Comparison of ENCODE assay signal across 24 mouse cellular contexts in the genomic region with DNA sequence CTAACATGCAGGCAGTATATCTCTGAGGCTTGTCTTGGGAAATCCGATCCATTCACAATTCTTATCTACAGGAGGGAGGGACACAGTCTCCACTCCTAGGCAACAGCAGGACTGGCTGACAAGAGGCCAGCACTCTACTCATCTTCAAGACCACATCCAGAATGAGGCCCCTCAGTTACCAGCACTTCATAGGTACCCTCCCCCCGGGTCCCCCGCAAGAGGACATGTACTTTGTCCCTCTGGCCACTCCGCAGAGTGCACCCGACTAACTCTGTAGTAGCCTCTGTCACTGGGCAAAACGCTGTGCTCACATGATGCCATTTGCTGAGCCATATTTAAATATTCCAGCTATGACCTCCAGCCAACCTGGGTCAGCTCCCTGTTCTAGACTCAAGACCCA. TPM values are rescaled to one million over a fixed set of nuclear protein-coding genes. Genes with fewer than 3 reads are reported as not detected.
A peak's percentile ranks its signal among the peaks of the same experiment; 100 is the strongest.
DNase-seq lines count a peak whose midpoint lies in the region; ATAC-seq and TF ChIP-seq lines count a peak whose summit lies in the region.
"Had no signal": no experiment of that assay in that cellular context is flagged by ENCODE, and none has a peak within 500 bp of the region (broad histone marks: within the 10 kb centered on the region; RNA-seq: fewer than 3 reads in every experiment).

No protein-coding gene starts in this region.

- no peaks in the 10 kb centered on the region for H3K9me3 ChIP-seq in heart, embryonic 11.5 days (replicated peaks; ENCODE audit: control insufficient read depth, low read length)
- H3K9me3 ChIP-seq in heart, embryonic 14.5 days (ENCODE audit: control insufficient read depth, low read length), result no peaks in the 10 kb centered on the region
- H3K9me3 ChIP-seq in midbrain, embryonic 11.5 days (ENCODE audit: control insufficient read depth, low read length), result no peaks in the 10 kb centered on the region
- no peaks in the 10 kb centered on the region for H3K9me3 ChIP-seq in midbrain, embryonic 13.5 days
- H3K9me3 ChIP-seq: embryonic facial prominence, embryonic 12.5 days; embryonic facial prominence, embryonic 15.5 days; hindbrain, embryonic 10.5 days; hindbrain, embryonic 13.5 days; intestine, embryonic 15.5 days had no signal

- no peak overlapping the region for H3K4me3 ChIP-seq in heart, embryonic 11.5 days (ENCODE audit: low read depth, low read length)
- no peak overlapping the region for H3K4me3 ChIP-seq in heart, adult 2 months
- no peak overlapping the region for H3K4me3 ChIP-seq in heart, embryonic 14.5 days (ENCODE audit: control insufficient read depth in 1 of 2, insufficient read depth in 1 of 2, low read depth in 1 of 2, low read length in 2 of 2)
- no peak overlapping the region for H3K4me3 ChIP-seq in midbrain, embryonic 11.5 days (ENCODE audit: low read depth, low read length)
- no peak overlapping the region for H3K4me3 ChIP-seq in midbrain, embryonic 13.5 days (replicated peaks)
- H3K4me3 ChIP-seq: embryonic facial prominence, embryonic 12.5 days; embryonic facial prominence, embryonic 15.5 days; gastrocnemius, adult 2 months; hindbrain, embryonic 10.5 days; hindbrain, embryonic 13.5 days; intestine, embryonic 15.5 days had no signal

- H3K4me1 ChIP-seq in heart, embryonic 11.5 days (ENCODE audit: control insufficient read depth, insufficient read depth, low read length), result peaks cover 29% of the 10 kb centered on the region
- no peaks in the 10 kb centered on the region for H3K4me1 ChIP-seq in heart, adult 2 months (ENCODE audit: control insufficient read depth, insufficient read depth, low read length)
- H3K4me1 ChIP-seq in heart, embryonic 14.5 days (ENCODE audit: control insufficient read depth in 2 of 2, insufficient read depth in 2 of 2, low read length in 2 of 2), result peaks cover 23 to 30% of the 10 kb centered on the region in 2 experiments
- H3K4me1 ChIP-seq in midbrain, embryonic 11.5 days (ENCODE audit: control insufficient read depth, insufficient read depth, low read length), result no peaks in the 10 kb centered on the region
- H3K4me1 ChIP-seq in midbrain, embryonic 13.5 days (replicated peaks), result no peaks in the 10 kb centered on the region
- H3K4me1 ChIP-seq: embryonic facial prominence, embryonic 12.5 days; embryonic facial prominence, embryonic 15.5 days; hindbrain, embryonic 13.5 days; intestine, embryonic 15.5 days had no signal

- H3K79me2 ChIP-seq in heart, adult 2 months (replicated peaks; ENCODE audit: control insufficient read depth, insufficient read depth, low read length), result no peaks in the 10 kb centered on the region

- no peak for TF ChIP-seq POLR2A in heart, adult 2 months (IDR thresholded peaks at IDR 0.05; ENCODE audit: insufficient read depth, low read depth, low read length)

- H3K9ac ChIP-seq in heart, embryonic 11.5 days (ENCODE audit: low read depth, low read length), result no peak overlapping the region
- H3K9ac ChIP-seq in heart, adult 2 months (ENCODE audit: low read depth, low read length), result no peak overlapping the region
- H3K9ac ChIP-seq in heart, embryonic 14.5 days (ENCODE audit: low read length), result peak overlapping the region; percentile 21
- H3K9ac ChIP-seq in midbrain, embryonic 11.5 days (ENCODE audit: low read length), result no peak overlapping the region
- H3K9ac ChIP-seq in midbrain, embryonic 13.5 days (replicated peaks), result no peak overlapping the region
- H3K9ac ChIP-seq: embryonic facial prominence, embryonic 12.5 days; embryonic facial prominence, embryonic 15.5 days; forebrain, postnatal 0 days; hindbrain, embryonic 13.5 days; intestine, embryonic 15.5 days had no signal

- no peak for ATAC-seq in heart, embryonic 11.5 days (replicated peaks; ENCODE audit: insufficient number of reproducible peaks, low FRiP score, low TSS enrichment)
- ATAC-seq in heart, embryonic 14.5 days (ENCODE audit: insufficient number of reproducible peaks, insufficient read depth, low FRiP score, low read depth), result no peak; the same call in 1 of the 2 replicates
- no peak for ATAC-seq in midbrain, embryonic 11.5 days (ENCODE audit: low FRiP score)
- ATAC-seq in midbrain, embryonic 13.5 days, result no peak
- ATAC-seq: CD4-positive, CD25-positive, alpha-beta regulatory T cell, adult 4 months; forebrain, embryonic 14.5 days; forebrain, postnatal 0 days; hindbrain, embryonic 16.5 days; intestine, embryonic 15.5 days had no signal

- WGBS in heart, embryonic 11.5 days (ENCODE audit: insufficient replicate concordance), result 52% methylated on average over 6 of the region's 6 CpGs
- 72% methylated on average over 6 of the region's 6 CpGs for WGBS in heart, adult 2 months
- WGBS in heart, embryonic 14.5 days, result 30% methylated on average over 6 of the region's 6 CpGs
- WGBS in midbrain, embryonic 11.5 days, result 94% methylated on average over 6 of the region's 6 CpGs
- 97% methylated on average over 6 of the region's 6 CpGs for WGBS in midbrain, embryonic 13.5 days

- peaks cover 3% of the 10 kb centered on the region for H3K36me3 ChIP-seq in heart, embryonic 11.5 days (ENCODE audit: control insufficient read depth, insufficient read depth, low read length)
- H3K36me3 ChIP-seq in heart, adult 2 months (ENCODE audit: control insufficient read depth, insufficient read depth, low read length), result no peaks in the 10 kb centered on the region
- peaks cover 53% of the 10 kb centered on the region for H3K36me3 ChIP-seq in heart, embryonic 14.5 days (ENCODE audit: control insufficient read depth, insufficient read depth, low read length)
- peaks cover 14% of the 10 kb centered on the region for H3K36me3 ChIP-seq in midbrain, embryonic 11.5 days (ENCODE audit: control insufficient read depth, insufficient read depth, low read length)
- peaks cover 90% of the 10 kb centered on the region for H3K36me3 ChIP-seq in midbrain, embryonic 13.5 days

- DNase-seq in heart, adult 2 months, result no peak
- DNase-seq in heart, adult 9 months (ENCODE audit: low spot score in 2 of 2), result no peak
- peak; percentile 10 for DNase-seq in midbrain, embryonic 11.5 days (ENCODE audit: low spot score, missing footprints)
- DNase-seq: adrenal gland, adult 2 months; adrenal gland, postnatal 14 days; cerebellum, adult 11 months; cerebellum, adult 2 months; cerebellum, adult 9-11 months; forebrain, postnatal 0 days; gastrocnemius, adult 2 months; gastrocnemius, postnatal 14 days; kidney, adult 11 months; kidney, adult 8-10 months had no signal

- 0 out of 2 replicates have a peak overlapping the region, but pooled peaks have one; percentile 3 for H3K4me2 ChIP-seq in heart, embryonic 11.5 days
- 0 out of 2 replicates have a peak overlapping the region, but pooled peaks have one; percentile 4 for H3K4me2 ChIP-seq in heart, embryonic 14.5 days (ENCODE audit: low read length)
- no peak overlapping the region for H3K4me2 ChIP-seq in midbrain, embryonic 11.5 days
- H3K4me2 ChIP-seq in midbrain, embryonic 13.5 days (replicated peaks), result no peak overlapping the region
- H3K4me2 ChIP-seq: embryonic facial prominence, embryonic 12.5 days; embryonic facial prominence, embryonic 15.5 days; hindbrain, embryonic 13.5 days; intestine, embryonic 15.5 days had no signal

- intact Hi-C loops in heart, adult 2 months (cut with DNase I), result no loop called here

- H3K27me3 ChIP-seq in heart, embryonic 11.5 days (ENCODE audit: control insufficient read depth, insufficient read depth, low read length), result no peaks in the 10 kb centered on the region
- H3K27me3 ChIP-seq in heart, adult 2 months (ENCODE audit: control insufficient read depth, insufficient read depth, low read length), result no peaks in the 10 kb centered on the region
- H3K27me3 ChIP-seq in heart, embryonic 14.5 days (ENCODE audit: control insufficient read depth, insufficient read depth, low read length), result no peaks in the 10 kb centered on the region
- H3K27me3 ChIP-seq in midbrain, embryonic 11.5 days (ENCODE audit: control insufficient read depth, insufficient read depth, low read length), result no peaks in the 10 kb centered on the region
- H3K27me3 ChIP-seq in midbrain, embryonic 13.5 days, result no peaks in the 10 kb centered on the region
- H3K27me3 ChIP-seq: embryonic facial prominence, embryonic 12.5 days; embryonic facial prominence, embryonic 15.5 days; hindbrain, embryonic 13.5 days; intestine, embryonic 15.5 days had no signal

- TF ChIP-seq EP300 in heart, adult 2 months (IDR thresholded peaks at IDR 0.05; ENCODE audit: insufficient read depth, low read depth, low read length), result no peak

- peak overlapping the region; percentile 38; the same call in 1 of the 2 replicates for H3K27ac ChIP-seq in heart, embryonic 11.5 days (ENCODE audit: low read depth, low read length)
- no peak overlapping the region for H3K27ac ChIP-seq in heart, adult 2 months
- peak overlapping the region in 1 of 2 experiments; percentile 57; a peak in 2 of 4 replicates for H3K27ac ChIP-seq in heart, embryonic 14.5 days (replicated peaks in 1 of 2; ENCODE audit: control insufficient read depth in 1 of 2, insufficient read depth in 1 of 2, low read depth in 2 of 2, low read length in 2 of 2)
- no peak overlapping the region for H3K27ac ChIP-seq in midbrain, embryonic 11.5 days (ENCODE audit: low read depth, low read length)
- no peak overlapping the region for H3K27ac ChIP-seq in midbrain, embryonic 13.5 days
- H3K27ac ChIP-seq: embryonic facial prominence, embryonic 12.5 days; embryonic facial prominence, embryonic 15.5 days; gastrocnemius, adult 2 months; hindbrain, embryonic 10.5 days; hindbrain, embryonic 13.5 days; intestine, embryonic 15.5 days had no signal

- TF ChIP-seq CTCF in heart, adult 2 months (IDR thresholded peaks at IDR 0.05), result no peak

RNA-seq across cellular contexts. Expression of gene Klhdc4, which starts 31.0 kb away (rescaled TPM):
- polyA plus RNA-seq in heart, embryonic 11.5 days (2014; fragmentation: Nextera tagmentation; extraction: Ambion mirVana), result 31.0 and 31.1 TPM in 2 replicates
- 10 to 100 TPM; 11.2 to 12.6 TPM for total RNA-seq in heart, adult 2 months (2021)
- polyA plus RNA-seq in heart, adult 2 months (2012; rRNA removed), result 9.6 and 11.0 TPM in 2 replicates
- polyA plus RNA-seq in heart, embryonic 14.5 days (2014; fragmentation: Nextera tagmentation; extraction: Ambion mirVana), result 20.8 and 20.9 TPM in 2 replicates
- 49.4 and 52.9 TPM in 2 replicates for polyA plus RNA-seq in midbrain, embryonic 11.5 days (2014; fragmentation: Nextera tagmentation; extraction: Ambion mirVana)
- polyA plus RNA-seq in midbrain, embryonic 13.5 days (2015; fragmentation: Nextera tagmentation; extraction: Ambion mirVana), result 45.5 and 45.7 TPM in 2 replicates

Comparison
In these comparisons a context has a peak if more than half of its experiments do, and no peak if none do; other contexts are left out.
1. H3K4me2 ChIP-seq: peak in heart, embryonic 11.5 days (single experiment) and heart, embryonic 14.5 days (single experiment); none in midbrain, embryonic 11.5 days (single experiment) and midbrain, embryonic 13.5 days (single experiment).